Mouse (Mus musculus): ENCODE data around the gene Cacna2d1. TPM values are rescaled to one million over a fixed set of nuclear protein-coding genes. Genes with fewer than 3 reads are reported as not detected.

Gene Cacna2d1
- polyA plus RNA-seq, 1 experiment from 2014 or later, result 14.6 TPM

GRCm38 (mm10) chr5:16357709-16358108, 423.2 kb downstream of the Cacna2d1 start:
- H3K4me3 ChIP-seq (replicated peaks), result no peak overlapping the region
- no peak overlapping the region for H3K4me2 ChIP-seq (replicated peaks)
- WGBS, result 88% methylated on average over 4 of the region's 4 CpGs
- no peak overlapping the region for H3K27ac ChIP-seq
- no peaks in the 10 kb centered on the region for H3K36me3 ChIP-seq
- no peak overlapping the region for H3K9ac ChIP-seq
- H3K4me1 ChIP-seq (replicated peaks), result no peaks in the 10 kb centered on the region
- no peaks in the 10 kb centered on the region for H3K9me3 ChIP-seq
- ATAC-seq, result no peak
- H3K27me3 ChIP-seq (replicated peaks), result no peaks in the 10 kb centered on the region

- Histone ChIP-seq H3K9me3 (no peaks in the 10 kb centered on the region), H3K36me3 (no peaks in the 10 kb centered on the region), H3K4me1 (replicated peaks) (no peaks in the 10 kb centered on the region), H3K27me3 (replicated peaks) (no peaks in the 10 kb centered on the region), H3K4me2 (replicated peaks) (no peak overlapping the region), H3K9ac (no peak overlapping the region), H3K4me3 (replicated peaks) (no peak overlapping the region), H3K27ac (no peak overlapping the region)
- WGBS, result 79% methylated on average over 2 of the region's 2 CpGs
- no peak for ATAC-seq
Measured at GRCm38 (mm10) chr5:16362076-16362475, 427.6 kb downstream of the Cacna2d1 start.

- Histone ChIP-seq H3K9me3 (no peaks in the 10 kb centered on the region), H3K4me3 (replicated peaks) (no peak overlapping the region), H3K4me2 (replicated peaks) (no peak overlapping the region), H3K27ac (no peak overlapping the region), H3K9ac (no peak overlapping the region), H3K27me3 (replicated peaks) (no peaks in the 10 kb centered on the region), H3K36me3 (no peaks in the 10 kb centered on the region), H3K4me1 (replicated peaks) (no peaks in the 10 kb centered on the region)
- WGBS, result 74% methylated on average over 2 of the region's 2 CpGs
- ATAC-seq, result no peak
Measured at GRCm38 (mm10) chr5:16363171-16363570, 428.7 kb downstream of the Cacna2d1 start.

- WGBS, result 86% methylated on average over 8 of the region's 8 CpGs
- Histone ChIP-seq H3K9ac (no peak overlapping the region), H3K9me3 (no peaks in the 10 kb centered on the region), H3K36me3 (no peaks in the 10 kb centered on the region), H3K4me3 (replicated peaks) (no peak overlapping the region), H3K4me1 (replicated peaks) (no peaks in the 10 kb centered on the region), H3K27ac (no peak overlapping the region), H3K27me3 (replicated peaks) (no peaks in the 10 kb centered on the region), H3K4me2 (replicated peaks) (no peak overlapping the region)
- no peak for ATAC-seq
Measured at GRCm38 (mm10) chr5:16370706-16371105, 436.2 kb downstream of the Cacna2d1 start.

- H3K9me3 ChIP-seq, result no peaks in the 10 kb centered on the region
- no peaks in the 10 kb centered on the region for H3K36me3 ChIP-seq
- no peak overlapping the region for H3K9ac ChIP-seq
- no peaks in the 10 kb centered on the region for H3K4me1 ChIP-seq (replicated peaks)
- H3K27ac ChIP-seq, result no peak overlapping the region
- no peak overlapping the region for H3K4me3 ChIP-seq (replicated peaks)
- no peak for ATAC-seq
- H3K4me2 ChIP-seq (replicated peaks), result no peak overlapping the region
- 89% methylated on average over 4 of the region's 4 CpGs for WGBS
- no peaks in the 10 kb centered on the region for H3K27me3 ChIP-seq (replicated peaks)
Measured at GRCm38 (mm10) chr5:16373966-16374365, 439.5 kb downstream of the Cacna2d1 start.

- Histone ChIP-seq H3K27me3 (replicated peaks) (no peaks in the 10 kb centered on the region), H3K9ac (no peak overlapping the region), H3K27ac (no peak overlapping the region), H3K9me3 (no peaks in the 10 kb centered on the region), H3K36me3 (no peaks in the 10 kb centered on the region), H3K4me2 (replicated peaks) (no peak overlapping the region), H3K4me1 (replicated peaks) (no peaks in the 10 kb centered on the region), H3K4me3 (replicated peaks) (no peak overlapping the region)
- 92% methylated on average over 3 of the region's 3 CpGs for WGBS
- no peak for ATAC-seq
Measured at GRCm38 (mm10) chr5:16376329-16376908, 441.9 kb downstream of the Cacna2d1 start.

- Histone ChIP-seq H3K9ac (no peak overlapping the region), H3K4me2 (replicated peaks) (no peak overlapping the region), H3K4me1 (replicated peaks) (no peaks in the 10 kb centered on the region), H3K4me3 (replicated peaks) (no peak overlapping the region), H3K27me3 (replicated peaks) (no peaks in the 10 kb centered on the region), H3K9me3 (no peaks in the 10 kb centered on the region), H3K27ac (no peak overlapping the region), H3K36me3 (no peaks in the 10 kb centered on the region)
- WGBS, result 79% methylated on average over 8 of the region's 8 CpGs
- no peak for ATAC-seq
Measured at GRCm38 (mm10) chr5:16410011-16410410, 475.5 kb downstream of the Cacna2d1 start.

GRCm38 (mm10) chr5:16414693-16415092, 480.2 kb downstream of the Cacna2d1 start:
- no peaks in the 10 kb centered on the region for H3K27me3 ChIP-seq (replicated peaks)
- H3K4me3 ChIP-seq (replicated peaks), result no peak overlapping the region
- no peaks in the 10 kb centered on the region for H3K9me3 ChIP-seq
- H3K4me1 ChIP-seq (replicated peaks), result no peaks in the 10 kb centered on the region
- no peak overlapping the region for H3K9ac ChIP-seq
- no peaks in the 10 kb centered on the region for H3K36me3 ChIP-seq
- no peak for ATAC-seq
- no peak overlapping the region for H3K27ac ChIP-seq
- H3K4me2 ChIP-seq (replicated peaks), result no peak overlapping the region

GRCm38 (mm10) chr5:16417996-16418395, 483.5 kb downstream of the Cacna2d1 start:
- Histone ChIP-seq H3K27me3 (replicated peaks) (no peaks in the 10 kb centered on the region), H3K4me3 (replicated peaks) (no peak overlapping the region), H3K9ac (no peak overlapping the region), H3K9me3 (no peaks in the 10 kb centered on the region), H3K36me3 (no peaks in the 10 kb centered on the region), H3K4me1 (replicated peaks) (no peaks in the 10 kb centered on the region), H3K4me2 (replicated peaks) (no peak overlapping the region), H3K27ac (no peak overlapping the region)
- 76% methylated on average over 1 of the region's 1 CpGs for WGBS
- no peak for ATAC-seq

GRCm38 (mm10) chr5:16418504-16418903, 484.0 kb downstream of the Cacna2d1 start:
- H3K4me2 ChIP-seq (replicated peaks), result no peak overlapping the region
- H3K9me3 ChIP-seq, result no peaks in the 10 kb centered on the region
- no peak overlapping the region for H3K27ac ChIP-seq
- H3K9ac ChIP-seq, result no peak overlapping the region
- H3K27me3 ChIP-seq (replicated peaks), result no peaks in the 10 kb centered on the region
- 71% methylated on average over 3 of the region's 3 CpGs for WGBS
- ATAC-seq, result no peak
- H3K4me1 ChIP-seq (replicated peaks), result no peaks in the 10 kb centered on the region
- no peaks in the 10 kb centered on the region for H3K36me3 ChIP-seq
- no peak overlapping the region for H3K4me3 ChIP-seq (replicated peaks)

Other genes with a start within 250 kb of the Cacna2d1 start
- not detected in 2 replicates for gene Speer4c, start 220.4 kb upstream of the Cacna2d1 start, polyA plus RNA-seq (2015; fragmentation: Nextera tagmentation; extraction: Ambion mirVana)